Mouse (Mus musculus): ENCODE data around the gene Usf2. TPM values are rescaled to one million over a fixed set of nuclear protein-coding genes. Genes with fewer than 3 reads are reported as not detected.
"Not testable (repeated sequence)": the region's sequence is repeated elsewhere in the genome, so short reads cannot be mapped to it uniquely, and the experiment has no call there.

The Usf2 gene
- polyA plus RNA-seq, 1 experiment from 2014 or later, result 27.9 TPM

DNA sequence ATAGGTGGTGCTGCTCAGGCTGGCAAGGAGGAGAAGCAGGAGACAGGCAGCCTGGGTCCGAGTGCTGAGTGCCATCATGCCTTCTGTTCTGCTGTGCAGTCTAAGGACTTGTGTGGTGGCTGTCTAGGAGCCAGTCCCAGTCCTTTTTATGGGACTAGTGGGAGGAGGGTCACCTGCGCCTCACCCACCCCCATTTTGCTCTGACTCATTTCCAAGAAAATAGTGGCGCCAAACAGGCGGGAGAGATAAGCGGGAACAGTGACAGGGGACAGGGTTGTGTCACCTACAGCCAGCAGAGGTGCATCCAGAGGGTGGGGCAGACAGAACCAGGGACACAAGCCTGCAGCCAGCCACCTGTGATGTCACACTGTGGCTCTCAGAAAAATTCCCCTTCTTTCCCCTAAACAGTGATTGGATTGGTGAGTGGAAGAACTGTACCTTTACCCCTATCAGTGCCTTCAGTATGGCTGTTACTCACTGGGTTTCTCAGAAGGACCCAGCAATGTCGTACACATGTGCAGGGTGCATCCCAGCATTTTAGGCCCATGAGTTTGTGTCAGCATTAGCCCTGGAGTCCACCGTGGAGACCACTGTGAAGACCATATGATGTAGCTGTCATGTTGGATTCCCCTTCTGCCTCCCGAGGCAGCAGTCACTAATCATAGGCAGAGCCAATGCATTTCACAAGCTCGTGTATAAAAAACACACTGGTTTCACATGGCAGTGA, 12.5 kb downstream of the Usf2 start, which contains the start of gene Hamp:
Hamp (minus strand) TSS at position 124 of the 727 bp plus-strand sequence.
- H3K27ac ChIP-seq, result no peak within 1 kb of the TSS
- H3K36me3 ChIP-seq, result peaks cover 21% of the 10 kb centered on the region
- ATAC-seq (ENCODE audit: low FRiP score, low read depth), result no peak
- no peaks in the 10 kb centered on the region for H3K9me3 ChIP-seq
- no peaks in the 10 kb centered on the region for H3K27me3 ChIP-seq
- no peak within 1 kb of the TSS for H3K9ac ChIP-seq
- H3K4me1 ChIP-seq, result no peaks in the 10 kb centered on the region
- no peak within 1 kb of the TSS for H3K4me2 ChIP-seq (replicated peaks)
- no peak within 1 kb of the TSS for H3K4me3 ChIP-seq
- WGBS, result 67% methylated on average over 9 of the region's 9 CpGs

GRCm38 (mm10) chr7:30942365-30942764, 14.2 kb downstream of the Usf2 start:
- H3K4me3 ChIP-seq; H3K9me3 ChIP-seq; H3K27ac ChIP-seq; H3K4me1 ChIP-seq; H3K27me3 ChIP-seq; ATAC-seq (ENCODE audit: low FRiP score, low read depth); H3K9ac ChIP-seq; H3K4me2 ChIP-seq (replicated peaks): not testable (repeated sequence)
- 62% methylated on average over 3 of the region's 3 CpGs for WGBS
- peaks cover 15% of the 10 kb centered on the region for H3K36me3 ChIP-seq

DNA sequence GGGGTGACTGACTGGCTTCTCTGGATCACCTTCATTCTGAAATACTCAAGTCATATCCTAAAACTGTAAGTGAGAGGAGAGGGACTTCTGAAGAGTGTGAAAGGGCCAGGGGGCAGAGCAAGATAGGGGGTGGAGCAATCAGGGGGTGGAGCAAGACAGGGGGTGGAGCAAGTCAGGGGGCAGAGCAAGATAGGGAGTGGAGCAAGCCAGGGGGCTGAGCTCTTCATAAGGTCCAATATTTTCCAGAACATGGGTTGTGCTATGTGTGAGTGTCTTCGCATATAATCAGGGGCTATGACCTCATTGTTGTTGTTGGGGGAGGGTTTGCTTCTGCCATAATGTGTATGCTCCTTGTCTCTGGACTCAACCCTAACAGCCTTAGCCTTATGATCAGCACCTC, 16.5 kb downstream of the Usf2 start:
- not testable (repeated sequence) for H3K4me1 ChIP-seq; H3K4me3 ChIP-seq; H3K36me3 ChIP-seq; H3K27me3 ChIP-seq; ATAC-seq (ENCODE audit: low FRiP score, low read depth); H3K27ac ChIP-seq; H3K4me2 ChIP-seq (replicated peaks); H3K9ac ChIP-seq; H3K9me3 ChIP-seq
- WGBS, result 91% methylated on average over 1 of the region's 1 CpGs

DNA sequence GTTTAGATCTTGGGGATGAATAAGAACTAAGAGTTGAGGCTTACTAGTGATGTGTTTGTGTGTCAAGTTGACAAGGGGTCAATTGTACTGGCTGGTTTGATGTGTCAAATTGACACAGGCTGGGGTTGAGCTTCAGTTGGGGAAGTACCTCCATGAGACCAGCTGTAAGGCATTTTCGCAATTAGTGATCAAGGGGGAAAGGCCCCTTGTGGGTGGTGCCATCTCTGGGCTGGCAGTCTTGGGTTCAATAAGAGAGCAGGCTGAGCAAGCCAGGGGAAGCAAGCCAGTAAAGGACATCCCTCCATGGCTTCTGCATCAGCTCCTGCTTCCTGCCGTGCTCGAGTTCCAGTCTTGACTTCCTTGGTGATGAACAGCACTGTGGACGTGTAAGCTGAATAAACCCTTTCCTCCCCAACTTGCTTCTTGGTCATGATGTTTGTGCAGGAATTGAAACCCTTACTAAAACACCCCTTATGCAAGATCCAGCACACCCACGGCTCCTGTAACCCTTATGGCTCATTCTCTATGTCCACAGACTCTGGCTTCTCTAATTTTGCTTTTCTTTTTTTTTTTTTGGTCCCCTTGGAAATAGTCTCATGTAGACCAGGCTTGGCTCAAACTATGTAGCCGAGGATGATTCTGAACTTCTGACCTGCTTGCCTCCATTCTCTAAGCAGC, 21.0 kb downstream of the Usf2 start:
- H3K27me3 ChIP-seq; H3K9me3 ChIP-seq; ATAC-seq (ENCODE audit: low FRiP score, low read depth); H3K36me3 ChIP-seq; H3K9ac ChIP-seq; H3K4me1 ChIP-seq; H3K4me3 ChIP-seq; H3K4me2 ChIP-seq (replicated peaks); H3K27ac ChIP-seq: not testable (repeated sequence)
- WGBS, result 70% methylated on average over 6 of the region's 6 CpGs

GRCm38 (mm10) chr7:30924581-30924980, 32.0 kb downstream of the Usf2 start, which contains the start of gene Hamp2:
Gene Hamp2, minus strand, starts transcription at chr7:30924681.
- not testable (repeated sequence) for ATAC-seq (ENCODE audit: low FRiP score, low read depth); H3K27me3 ChIP-seq; H3K9ac ChIP-seq; H3K4me3 ChIP-seq; H3K4me1 ChIP-seq; H3K36me3 ChIP-seq; H3K4me2 ChIP-seq (replicated peaks); H3K9me3 ChIP-seq; H3K27ac ChIP-seq
- WGBS, result 83% methylated on average over 2 of the region's 2 CpGs

DNA sequence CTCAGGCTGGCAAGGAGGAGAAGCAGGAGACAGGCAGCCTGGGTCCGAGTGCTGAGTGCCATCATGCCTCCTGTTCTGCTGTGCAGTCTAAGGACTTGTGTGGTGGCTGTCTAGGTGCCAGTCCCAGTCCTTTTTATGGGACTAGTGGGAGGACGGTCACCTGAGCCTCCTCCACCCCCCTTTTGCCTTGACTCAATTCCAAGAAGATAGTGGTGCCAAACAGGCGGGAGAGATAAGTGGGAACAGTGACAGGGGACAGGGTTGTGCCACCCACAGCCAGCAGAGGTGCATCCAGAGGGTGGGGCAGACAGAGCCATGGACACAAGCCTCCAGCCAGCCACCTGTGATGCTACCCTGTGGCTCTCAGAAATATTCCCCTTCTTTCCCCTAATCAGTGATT, 32.5 kb downstream of the Usf2 start:
- 0 out of 2 replicates have a peak, but pooled peaks cover 2% of the 10 kb centered on the region for H3K27me3 ChIP-seq
- H3K36me3 ChIP-seq, result no peaks in the 10 kb centered on the region
- no peaks in the 10 kb centered on the region for H3K9me3 ChIP-seq
- H3K27ac ChIP-seq, result no peak overlapping the region
- H3K9ac ChIP-seq, result no peak overlapping the region
- 73% methylated on average over 3 of the region's 3 CpGs for WGBS
- ATAC-seq (ENCODE audit: low FRiP score, low read depth), result no peak
- no peaks in the 10 kb centered on the region for H3K4me1 ChIP-seq
- H3K4me3 ChIP-seq, result no peak overlapping the region
- no peak overlapping the region for H3K4me2 ChIP-seq (replicated peaks)

DNA sequence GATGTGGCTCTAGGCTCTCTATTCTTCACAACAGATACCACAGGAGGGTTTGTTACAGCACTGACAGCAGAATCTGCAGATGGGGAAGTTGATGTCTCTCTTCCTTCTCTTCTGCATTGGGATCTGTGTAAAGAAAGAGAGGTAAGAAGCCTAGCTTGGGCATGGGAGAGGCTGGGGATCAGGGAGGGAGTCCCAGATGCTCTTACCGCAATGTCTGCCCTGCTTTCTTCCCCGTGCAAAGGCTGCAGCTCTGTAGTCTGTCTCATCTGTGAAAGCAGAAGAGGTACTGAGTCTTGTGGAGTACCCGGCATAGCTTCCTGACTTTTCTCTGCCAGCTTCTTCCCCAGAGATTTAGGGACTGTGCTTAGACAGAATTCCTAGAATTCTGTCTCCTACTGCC, 34.1 kb downstream of the Usf2 start:
- not testable (repeated sequence) for H3K4me2 ChIP-seq (replicated peaks); H3K9me3 ChIP-seq; H3K4me3 ChIP-seq; H3K27ac ChIP-seq; H3K36me3 ChIP-seq; ATAC-seq (ENCODE audit: low FRiP score, low read depth); H3K27me3 ChIP-seq; H3K4me1 ChIP-seq; H3K9ac ChIP-seq
- 45% methylated on average over 3 of the region's 3 CpGs for WGBS

DNA sequence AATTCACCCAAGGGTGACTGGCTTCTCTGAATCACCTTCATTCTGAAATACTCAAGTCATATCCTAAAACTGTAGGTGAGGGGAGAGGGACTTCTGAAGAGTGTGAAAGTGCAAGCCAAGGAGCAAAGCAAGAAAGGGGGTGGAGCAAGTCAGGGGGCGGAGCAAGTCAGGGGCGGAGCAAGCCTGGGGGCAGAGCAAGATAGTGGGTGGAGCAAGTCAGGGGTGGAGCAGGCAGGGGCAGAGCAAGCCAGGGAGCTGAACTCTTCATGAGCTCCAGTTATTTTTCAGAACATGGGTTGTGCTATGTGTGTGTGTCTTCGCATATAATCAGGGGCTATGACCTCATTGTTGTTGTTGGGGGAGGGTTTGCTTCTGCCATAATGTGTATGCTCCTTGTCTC, 36.4 kb downstream of the Usf2 start:
- WGBS, result 64% methylated on average over 3 of the region's 3 CpGs
- Histone ChIP-seq H3K4me3 (no peak overlapping the region), H3K27me3 (0 out of 2 replicates have a peak, but pooled peaks cover 2% of the 10 kb centered on the region), H3K9me3 (no peaks in the 10 kb centered on the region), H3K27ac (no peak overlapping the region), H3K4me1 (no peaks in the 10 kb centered on the region), H3K4me2 (replicated peaks) (no peak overlapping the region), H3K36me3 (no peaks in the 10 kb centered on the region), H3K9ac (no peak overlapping the region)
- no peak for ATAC-seq (ENCODE audit: low FRiP score, low read depth)

- H3K4me1 ChIP-seq, result no peaks in the 10 kb centered on the region
- WGBS, result 52% methylated on average over 4 of the region's 4 CpGs
These were observed 39.4 kb downstream of the Usf2 start for GRCm38 (mm10) chr7:30917219-30917618.

DNA sequence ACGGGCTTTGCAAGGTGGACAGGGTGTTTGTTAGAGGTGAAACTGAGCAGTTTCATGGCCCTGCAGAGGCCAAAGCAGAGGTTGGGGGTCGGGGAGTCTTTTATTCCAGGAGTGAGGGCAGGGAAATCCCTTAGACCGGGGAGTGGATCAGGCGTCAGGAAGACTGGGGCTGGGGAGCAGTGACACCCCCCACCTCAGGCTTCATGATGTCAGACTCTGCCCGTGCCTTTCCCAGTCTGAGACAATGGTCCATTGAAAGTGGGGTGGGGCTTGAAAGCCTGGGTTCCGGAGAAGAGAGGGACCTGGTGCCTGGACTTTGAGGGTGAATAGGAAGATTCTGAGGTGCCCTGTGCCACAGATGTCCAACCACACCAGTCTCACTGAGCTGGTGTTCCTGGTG, 39.9 kb downstream of the Usf2 start:
- Histone ChIP-seq H3K4me3 (no peak overlapping the region), H3K4me2 (replicated peaks) (no peak overlapping the region), H3K36me3 (no peaks in the 10 kb centered on the region), H3K27ac (no peak overlapping the region), H3K4me1 (no peaks in the 10 kb centered on the region), H3K27me3 (no peaks in the 10 kb centered on the region), H3K9me3 (no peaks in the 10 kb centered on the region), H3K9ac (no peak overlapping the region)
- WGBS, result 30% methylated on average over 6 of the region's 6 CpGs
- ATAC-seq (ENCODE audit: low FRiP score, low read depth), result no peak

More at GRCm38 (mm10) chr7:30917219-30917618, 39.4 kb downstream of the Usf2 start:
- ATAC-seq (ENCODE audit: low FRiP score, low read depth), result no peak
- H3K4me3 ChIP-seq, result no peak overlapping the region
- H3K4me2 ChIP-seq (replicated peaks), result no peak overlapping the region
- H3K9ac ChIP-seq, result no peak overlapping the region
- H3K27me3 ChIP-seq, result no peaks in the 10 kb centered on the region
- H3K27ac ChIP-seq, result no peak overlapping the region
- no peaks in the 10 kb centered on the region for H3K9me3 ChIP-seq
- H3K36me3 ChIP-seq, result no peaks in the 10 kb centered on the region

DNA sequence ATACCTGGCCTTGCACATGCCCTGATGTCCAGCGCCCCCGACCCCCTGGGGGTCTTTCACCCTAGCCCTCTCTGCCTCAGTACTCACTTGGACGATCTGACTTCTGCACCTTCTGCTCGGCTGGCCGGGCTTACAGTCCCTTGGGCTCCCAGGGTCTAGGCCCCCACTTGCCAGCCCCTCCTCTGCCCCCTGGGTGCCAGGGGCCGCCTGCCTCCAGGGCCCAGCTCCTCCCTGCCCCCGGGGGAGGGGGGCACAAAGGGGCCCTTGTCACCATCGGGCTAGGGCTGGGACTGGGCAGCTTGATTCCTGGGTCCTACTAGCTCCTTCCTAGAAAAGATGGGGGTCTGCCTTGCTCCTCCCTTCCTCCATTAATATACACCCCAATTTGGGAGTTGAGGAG, 41.9 kb downstream of the Usf2 start, which contains the start of gene Mag:
Mag (minus strand) TSS at position 142 of the 400 bp plus-strand sequence.
- Histone ChIP-seq H3K27me3 (no peaks in the 10 kb centered on the region), H3K36me3 (no peaks in the 10 kb centered on the region), H3K4me3 (no peak within 1 kb of the TSS), H3K4me2 (replicated peaks) (no peak within 1 kb of the TSS), H3K4me1 (no peaks in the 10 kb centered on the region), H3K9me3 (no peaks in the 10 kb centered on the region), H3K9ac (no peak within 1 kb of the TSS), H3K27ac (no peak within 1 kb of the TSS)
- 67% methylated on average over 8 of the region's 8 CpGs for WGBS
- no peak for ATAC-seq (ENCODE audit: low FRiP score, low read depth)

DNA sequence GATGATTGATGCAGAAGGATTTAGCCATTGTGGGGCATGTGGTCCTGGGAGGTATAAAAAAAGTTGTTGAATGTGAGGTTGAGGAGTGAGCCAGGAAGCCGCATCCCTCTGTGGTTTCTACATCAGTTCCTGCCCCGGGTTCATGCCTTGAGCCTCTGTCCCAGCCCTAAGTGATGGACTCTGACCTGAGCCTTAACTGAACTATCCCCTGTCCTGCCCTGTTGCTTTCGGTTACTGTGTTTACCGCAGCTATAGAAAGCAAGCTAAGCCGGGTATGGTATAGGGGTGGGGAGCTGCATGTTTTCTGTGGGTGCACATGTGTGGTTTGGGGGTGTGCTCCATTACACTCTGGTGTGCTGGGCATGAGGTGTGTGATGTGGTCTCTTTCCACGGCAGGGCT, 46.8 kb downstream of the Usf2 start:
- 75% methylated on average over 6 of the region's 6 CpGs for WGBS
- H3K27me3 ChIP-seq, result no peaks in the 10 kb centered on the region
- no peak overlapping the region for H3K9ac ChIP-seq
- no peaks in the 10 kb centered on the region for H3K9me3 ChIP-seq
- no peak overlapping the region for H3K4me3 ChIP-seq
- H3K27ac ChIP-seq, result no peak overlapping the region
- no peak for ATAC-seq (ENCODE audit: low FRiP score, low read depth)
- H3K4me2 ChIP-seq (replicated peaks), result no peak overlapping the region
- peaks cover 6% of the 10 kb centered on the region for H3K4me1 ChIP-seq
- no peaks in the 10 kb centered on the region for H3K36me3 ChIP-seq

All from limb, embryonic 13.5 days (tissue).